Mouse (Mus musculus): ENCODE data around the gene Pxdn.

The Pxdn gene

DNA sequence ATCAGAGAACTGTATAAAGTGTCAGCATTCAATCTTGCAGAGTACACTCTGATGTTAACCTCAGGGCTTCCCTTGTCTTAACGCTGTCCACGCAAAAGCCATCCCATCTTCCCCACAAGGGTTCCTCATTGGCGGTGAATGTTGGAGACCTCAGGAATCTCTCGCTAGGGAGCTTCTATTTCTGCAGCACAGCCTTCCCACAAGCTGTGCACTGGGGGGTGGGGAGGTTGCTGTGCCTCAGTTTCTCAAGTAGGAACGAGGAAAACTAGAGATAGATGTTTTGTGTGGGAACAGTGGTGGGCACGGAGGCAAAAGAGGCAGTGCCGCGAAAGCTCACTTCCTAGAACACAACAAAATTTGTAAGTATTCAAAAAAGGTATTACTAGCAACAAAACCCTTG lies at the start of gene Pxdn:
Pxdn (plus strand) TSS at position 301 of the 400 bp plus-strand sequence.
- no peak for DNase-seq (ENCODE audit: low spot score in 2 of 2)

DNA sequence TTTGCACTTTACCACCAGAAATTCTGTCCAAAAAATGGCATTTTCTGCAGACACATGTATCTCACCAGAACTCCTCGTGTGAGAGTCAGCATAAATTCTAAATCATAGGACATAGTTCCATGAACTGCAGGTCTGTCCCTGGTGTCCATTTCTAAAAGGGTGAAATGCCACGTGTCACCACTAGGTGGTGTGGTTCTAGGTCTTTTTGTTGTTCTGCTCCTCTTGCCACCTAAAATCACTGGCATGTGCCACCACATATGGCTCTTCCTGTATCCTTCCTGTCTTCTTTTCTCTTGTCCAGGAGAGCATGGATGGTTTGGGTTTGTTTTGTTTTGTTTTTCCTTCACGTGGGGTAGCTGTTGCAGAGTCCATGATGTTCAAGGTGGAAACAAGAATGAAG lies 42.7 kb upstream of the Pxdn start:
- no peak for DNase-seq (ENCODE audit: low spot score in 2 of 2)

GRCm38 (mm10) chr12:29897533-29898085 lies 39.8 kb upstream of the Pxdn start:
- no peak for DNase-seq (ENCODE audit: low spot score in 2 of 2)

DNA sequence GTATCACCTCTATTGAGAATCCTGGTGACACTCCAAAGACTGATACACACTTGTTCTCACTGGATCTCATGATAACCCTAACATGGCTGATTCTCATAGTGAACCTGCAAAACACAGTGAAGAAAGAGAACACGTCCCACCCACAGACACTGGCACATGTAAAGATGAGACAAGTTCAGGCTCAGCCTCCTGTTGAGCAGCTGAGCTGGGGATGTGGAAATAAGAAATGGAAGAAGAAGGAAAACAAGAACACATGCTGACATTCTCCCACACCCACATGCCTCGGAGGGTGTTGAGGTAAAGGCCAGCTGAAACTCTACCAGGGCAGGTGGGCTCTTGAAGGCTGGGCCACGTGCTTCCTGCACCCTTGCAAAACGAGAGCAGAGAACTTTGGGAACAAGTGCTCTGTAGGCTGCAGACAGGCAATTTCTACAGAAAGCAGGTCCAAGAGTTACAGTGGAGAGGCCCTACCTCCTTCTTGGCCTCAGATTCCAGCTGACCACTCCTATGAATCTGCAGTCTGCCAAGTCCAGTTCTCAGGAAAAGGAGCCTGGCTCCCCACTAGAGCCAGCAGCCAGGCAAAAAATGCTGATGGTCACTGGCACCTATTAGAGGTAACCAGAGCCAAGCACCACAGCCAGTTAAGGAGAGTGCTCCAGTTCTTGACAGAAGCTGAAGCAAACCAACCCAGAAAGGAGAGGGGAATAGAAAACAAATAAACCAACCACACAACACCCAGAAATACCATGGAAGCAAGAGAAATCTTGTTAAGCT lies 33.1 kb upstream of the Pxdn start:
- DNase-seq (ENCODE audit: low spot score in 2 of 2): peak in 1 of 2 experiments; percentile 43

DNA sequence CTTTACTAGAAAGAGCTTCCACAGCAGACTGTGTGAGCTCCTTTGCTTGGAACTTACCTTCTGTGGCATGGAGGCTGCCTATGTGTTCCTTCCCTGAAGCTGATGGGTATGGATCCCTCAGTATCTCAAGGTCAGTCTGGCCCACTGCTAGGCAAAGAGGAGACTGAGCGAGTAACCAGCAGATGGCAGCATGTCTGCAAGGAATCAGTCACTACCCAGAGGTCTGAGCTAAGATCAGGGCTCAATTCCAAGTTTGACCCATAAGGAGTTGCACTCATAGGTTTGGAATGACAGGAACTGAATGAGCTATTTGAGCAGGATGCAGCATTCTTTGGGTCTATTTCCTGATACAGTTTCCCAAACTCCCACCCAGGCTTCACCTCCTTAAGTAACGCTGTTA lies 30.4 kb upstream of the Pxdn start:
- DNase-seq (ENCODE audit: low spot score in 2 of 2): peak; percentile 32 to 37

- DNase-seq (ENCODE audit: low spot score in 2 of 2): no peak
Observed at GRCm38 (mm10) chr12:29916139-29916538, 21.3 kb upstream of the Pxdn start.

- DNase-seq (ENCODE audit: low spot score in 2 of 2): no peak
Observed at GRCm38 (mm10) chr12:29916807-29917206, 20.6 kb upstream of the Pxdn start.

DNA sequence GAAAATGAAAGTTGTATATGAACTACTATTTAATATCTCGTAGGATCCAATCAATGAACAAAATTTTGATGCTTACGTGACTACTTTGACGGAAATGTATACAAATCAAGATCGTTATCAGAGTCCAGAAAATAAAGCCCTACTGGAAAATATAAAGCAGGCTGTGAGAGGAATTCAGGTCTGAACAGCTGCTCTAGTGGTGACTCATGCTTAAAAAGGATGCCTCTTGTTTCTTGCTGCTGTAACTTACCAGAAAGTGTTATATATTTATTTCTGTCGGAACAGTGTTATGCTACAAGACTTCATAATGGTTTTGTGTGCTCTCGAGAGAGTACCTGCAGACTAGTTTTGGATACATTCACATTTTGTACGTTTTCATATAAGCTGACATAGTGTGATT lies 17.1 kb upstream of the Pxdn start:
- no peak for DNase-seq (ENCODE audit: low spot score in 2 of 2)

DNA sequence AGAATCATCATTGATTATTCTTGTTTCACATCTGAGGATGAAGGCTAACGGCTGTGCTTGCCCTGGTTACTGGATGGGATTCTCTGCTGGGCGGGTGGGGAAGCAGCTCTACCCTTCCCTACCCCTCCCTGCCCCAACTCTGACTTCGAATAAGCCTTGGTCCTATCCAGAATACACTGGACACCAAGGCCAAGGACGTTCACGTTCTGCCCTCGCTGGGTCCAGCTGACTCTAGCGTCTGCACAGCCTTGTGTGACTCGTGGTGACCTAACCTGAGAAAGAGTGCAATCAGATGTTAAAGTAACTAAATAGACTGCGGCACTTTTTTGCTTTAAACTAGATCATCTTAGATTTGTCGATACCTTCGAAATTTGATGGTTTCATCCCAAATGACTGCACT lies 15.9 kb upstream of the Pxdn start:
- no peak for DNase-seq (ENCODE audit: low spot score in 2 of 2)

DNA sequence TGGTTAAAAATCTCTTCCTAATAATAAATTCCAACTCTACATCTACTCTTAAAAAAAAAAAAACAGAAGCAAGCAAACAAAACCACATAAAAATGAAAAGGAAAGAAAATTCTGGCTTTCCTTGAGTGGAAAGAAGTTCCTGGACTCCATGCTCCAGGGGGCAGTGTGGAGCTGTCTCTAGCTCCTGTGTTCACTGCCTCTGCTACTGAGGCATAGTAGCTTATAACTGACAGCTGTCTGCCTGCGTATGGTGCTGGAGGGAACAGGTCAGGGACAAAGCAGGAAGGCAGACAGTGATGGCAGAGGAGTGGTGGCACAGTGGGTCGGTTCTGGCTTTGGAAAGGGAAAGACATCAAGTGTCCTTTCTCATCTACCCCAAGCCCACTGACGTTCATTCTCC lies 10.5 kb upstream of the Pxdn start:
- no peak for DNase-seq (ENCODE audit: low spot score in 2 of 2)

DNA sequence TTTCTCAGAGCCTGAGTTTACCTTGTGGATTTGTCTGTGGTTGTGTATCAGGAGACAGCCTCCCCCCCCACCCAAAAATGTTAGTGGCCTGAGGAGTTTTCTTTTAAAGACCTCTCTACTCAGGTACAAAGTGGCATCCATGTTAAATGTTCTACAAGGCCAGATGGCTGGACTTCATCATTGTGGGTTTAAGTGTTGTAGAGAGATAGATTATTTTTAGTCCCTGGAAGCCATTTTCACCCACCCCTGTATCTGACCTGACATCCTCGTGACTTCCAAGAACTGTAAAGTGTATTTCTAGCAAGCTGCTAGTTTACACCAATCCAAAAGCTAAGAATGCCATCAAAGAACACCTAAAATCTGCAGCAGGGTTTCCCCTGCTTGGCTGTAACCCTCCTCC lies 6.8 kb upstream of the Pxdn start:
- DNase-seq (ENCODE audit: low spot score in 2 of 2): no peak

DNA sequence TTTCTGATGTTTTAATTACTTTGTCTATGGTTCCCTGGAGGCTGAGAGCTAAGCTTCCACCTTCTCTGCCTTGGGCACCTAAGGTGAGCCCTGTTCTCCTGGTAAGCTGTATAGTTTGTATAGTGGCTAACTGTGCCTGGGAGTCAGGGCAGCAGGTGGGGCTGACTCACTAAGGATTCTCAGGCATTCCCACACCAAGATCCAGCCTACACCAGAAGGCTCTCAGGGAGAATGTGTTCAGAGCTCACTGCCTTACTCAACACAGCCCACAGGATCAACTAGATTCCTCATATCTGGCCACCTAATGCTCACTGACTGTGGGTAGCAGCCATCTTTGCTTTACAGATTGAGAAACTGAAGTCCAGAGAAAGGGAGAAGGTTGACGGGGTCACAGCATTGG lies 4.5 kb upstream of the Pxdn start:
- peak in 1 of 2 experiments; percentile 26 for DNase-seq (ENCODE audit: low spot score in 2 of 2)

GRCm38 (mm10) chr12:29933501-29933900 lies 3.9 kb upstream of the Pxdn start:
- DNase-seq (ENCODE audit: low spot score in 2 of 2): no peak

DNA sequence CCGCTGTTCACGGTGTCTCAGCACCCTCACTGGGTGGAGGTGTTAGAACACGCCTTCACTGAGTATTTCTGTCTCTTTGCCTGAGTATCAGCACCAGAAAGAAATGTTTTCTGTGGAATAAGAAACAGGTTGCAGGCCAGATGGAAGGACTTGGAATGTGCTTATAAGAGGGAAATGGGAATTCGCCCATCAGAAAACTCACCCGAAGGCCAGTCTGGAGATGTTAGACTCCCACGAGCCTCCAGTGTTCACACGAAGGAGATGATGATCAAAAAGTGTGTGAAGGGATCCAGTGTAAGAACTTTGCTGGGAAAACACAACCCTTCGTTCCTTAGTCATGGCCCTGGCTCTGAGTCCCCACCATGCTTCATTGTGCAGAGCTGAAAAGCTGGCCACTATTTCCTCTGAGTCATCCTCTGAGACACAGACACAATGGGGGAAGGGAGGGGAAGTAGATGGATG lies 3.3 kb upstream of the Pxdn start:
- peak; percentile 69 to 81 for DNase-seq (ENCODE audit: low spot score in 2 of 2)

GRCm38 (mm10) chr12:29937851-29938375 lies 505 bp downstream of the Pxdn start:
- peak; percentile 61 to 62 for DNase-seq (ENCODE audit: low spot score in 2 of 2)

DNA sequence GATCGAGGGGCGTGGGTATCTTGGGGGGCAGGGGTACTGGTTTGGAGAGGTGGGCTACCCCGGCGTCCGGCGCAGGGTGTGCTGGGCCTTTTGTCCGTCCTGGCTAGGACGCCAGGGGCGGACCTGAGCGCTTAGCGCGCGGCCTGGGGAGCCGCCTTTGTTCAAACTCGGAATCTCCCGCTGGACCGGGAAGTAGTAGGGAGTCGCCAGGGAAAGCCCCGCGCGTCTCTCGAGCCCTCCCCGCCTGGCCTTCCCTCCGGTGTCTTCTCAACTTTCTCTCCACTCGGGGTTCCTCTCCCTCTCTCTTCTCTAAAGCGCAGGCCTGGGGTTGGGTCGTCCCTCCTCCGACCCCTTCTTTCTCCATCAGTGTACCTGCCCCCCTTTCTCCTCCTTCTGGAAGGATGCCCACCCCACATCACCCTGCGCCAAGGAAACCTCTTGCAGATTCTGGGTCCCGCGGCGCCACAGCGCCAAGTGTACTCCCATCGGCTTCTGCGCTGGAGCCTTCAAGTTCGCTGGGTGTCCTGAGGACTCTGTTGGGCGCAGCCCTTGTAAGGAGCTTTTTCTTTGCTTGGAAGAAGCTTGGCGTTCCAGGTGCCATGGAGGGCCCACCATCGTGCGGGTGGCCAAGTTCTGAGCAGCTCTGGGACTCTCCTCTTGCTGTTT lies 1.1 kb downstream of the Pxdn start:
- peak; percentile 44 to 46 for DNase-seq (ENCODE audit: low spot score in 2 of 2)

- no peak for DNase-seq (ENCODE audit: low spot score in 2 of 2)
Observed at GRCm38 (mm10) chr12:29939261-29939671, 1.9 kb downstream of the Pxdn start.

DNA sequence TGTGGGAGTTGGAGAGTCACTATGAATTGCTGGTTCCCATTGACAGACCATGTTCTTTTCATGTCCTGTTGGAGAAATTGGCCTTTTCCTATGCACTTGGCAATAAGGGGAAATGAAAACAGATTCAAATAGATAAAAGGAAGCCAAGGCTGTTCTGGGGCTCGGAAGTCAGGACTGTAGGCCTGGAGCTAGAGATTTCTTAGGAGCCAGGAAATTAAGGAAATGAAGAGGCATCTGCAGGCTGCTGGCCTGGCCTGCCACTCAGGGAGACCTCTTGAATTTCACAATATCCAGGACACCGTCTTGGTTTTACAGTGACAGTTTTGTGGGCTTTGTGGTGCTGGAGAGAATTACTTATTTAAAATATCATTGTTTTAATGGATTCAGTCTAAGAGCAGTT lies 5.0 kb downstream of the Pxdn start:
- DNase-seq (ENCODE audit: low spot score in 2 of 2): no peak

- DNase-seq (ENCODE audit: low spot score in 2 of 2): no peak
Observed at GRCm38 (mm10) chr12:29944650-29945049, 7.2 kb downstream of the Pxdn start.

DNA sequence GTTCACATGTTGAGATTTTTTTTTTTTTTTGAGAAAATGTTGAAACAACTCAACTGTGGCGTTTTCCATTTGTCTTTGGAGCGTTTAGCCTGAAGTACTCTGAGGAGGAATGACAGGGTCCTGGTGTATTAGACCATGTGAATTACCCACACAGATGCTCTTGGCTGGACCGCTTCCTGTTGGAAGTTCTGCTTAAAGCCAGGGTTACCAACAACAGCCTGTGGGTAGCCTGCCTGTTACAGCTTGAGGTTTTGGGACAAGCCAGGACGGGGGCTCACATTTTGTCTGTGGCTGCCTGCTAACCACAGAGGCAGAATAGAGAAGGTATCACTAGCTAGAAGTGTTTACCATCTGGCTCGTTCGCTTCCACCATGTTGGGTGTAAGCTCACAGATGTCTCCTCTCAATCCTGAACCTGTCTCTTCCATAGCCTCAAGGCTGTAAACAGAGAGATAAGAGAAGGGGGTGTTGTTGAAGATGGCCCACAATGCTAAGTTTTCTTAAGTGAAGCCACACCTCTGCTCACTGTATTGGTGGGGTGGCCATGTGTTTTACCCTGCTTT lies 7.9 kb downstream of the Pxdn start:
- no peak for DNase-seq (ENCODE audit: low spot score in 2 of 2)

- no peak for DNase-seq (ENCODE audit: low spot score in 2 of 2)
Observed at GRCm38 (mm10) chr12:29951043-29951442, 13.6 kb downstream of the Pxdn start.

DNA sequence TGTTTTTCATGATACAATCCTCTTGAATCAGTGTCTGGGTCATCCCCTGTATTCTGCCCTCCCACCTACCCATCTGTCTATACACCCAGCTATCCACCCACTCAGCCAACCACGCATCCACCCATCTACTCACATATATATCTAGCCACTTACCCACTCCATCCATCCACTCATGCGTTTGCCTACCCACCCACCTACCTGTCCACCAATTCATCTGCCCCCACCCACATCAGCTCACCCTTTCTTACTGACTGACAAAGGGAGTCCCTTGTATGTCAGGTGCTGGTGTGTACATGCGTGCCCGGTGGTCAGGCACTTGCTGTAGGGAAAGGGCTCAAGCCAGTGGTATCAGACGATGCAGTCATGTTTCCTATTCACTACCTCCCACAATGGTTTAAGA lies 14.1 kb downstream of the Pxdn start:
- DNase-seq (ENCODE audit: low spot score in 2 of 2): no peak
